Mouse (Mus musculus) splenic B cell, adult 2 months (primary cell): Measurements from ENCODE around the gene Ccn5.

Experiments used
- DNase-seq: peaks from one replicate; pipeline ENCODE4 v3.0.0-alpha.2; 2011; ENCODE audit warnings: low read depth, low spot score
- H3K27me3 ChIP-seq: 2 replicates; pipeline ENCODE4 v1.6.1; 2012; ENCODE audit warnings: mild to moderate bottlenecking, low read length, moderate library complexity, mixed read lengths; ENCODE audit not compliant: control insufficient read depth, poor library complexity, insufficient read depth, severe bottlenecking
- H3K36me3 ChIP-seq: 2 replicates; pipeline ENCODE4 v1.6.1; 2012; ENCODE audit warnings: mild to moderate bottlenecking, low read length, moderate library complexity, mixed read lengths; ENCODE audit not compliant: control insufficient read depth, poor library complexity, insufficient read depth, severe bottlenecking

Gene Ccn5

DNA sequence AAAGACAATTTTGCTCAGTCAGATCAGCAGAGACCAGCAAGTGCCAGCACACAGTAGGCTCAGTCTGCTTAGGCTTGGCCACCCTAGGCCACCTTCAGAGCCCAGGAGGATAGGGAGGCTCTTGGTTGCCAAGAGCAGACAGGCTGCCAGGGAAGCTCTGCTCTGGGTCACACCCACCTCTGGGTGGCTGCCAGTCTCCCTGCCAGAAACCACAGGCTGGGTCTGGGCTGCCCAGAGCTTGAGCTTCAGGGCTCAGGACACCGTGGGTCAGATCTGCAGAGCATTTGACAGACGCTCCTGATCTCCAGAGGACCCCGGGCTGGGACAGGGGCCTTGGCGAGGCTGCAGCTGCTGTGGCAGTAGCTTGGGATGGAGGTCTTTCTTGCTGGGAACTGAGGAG is at the start of gene Ccn5:
Gene Ccn5 (plus strand): TSS at position 255 of the 400 bp plus-strand sequence.
- no peaks in the 10 kb centered on the region for H3K27me3 ChIP-seq
- no peaks in the 10 kb centered on the region for H3K36me3 ChIP-seq
- DNase-seq = no peak

GRCm38 (mm10) chr2:163776661-163777060 is 44.0 kb upstream of the Ccn5 start:
- no peaks in the 10 kb centered on the region for H3K27me3 ChIP-seq

GRCm38 (mm10) chr2:163777061-163777460 is 43.6 kb upstream of the Ccn5 start:
- DNase-seq = no peak
- H3K27me3 ChIP-seq = no peaks in the 10 kb centered on the region
- H3K36me3 ChIP-seq = no peaks in the 10 kb centered on the region

More at GRCm38 (mm10) chr2:163776661-163777060, 44.0 kb upstream of the Ccn5 start:
- H3K36me3 ChIP-seq = no peaks in the 10 kb centered on the region
- no peak for DNase-seq

GRCm38 (mm10) chr2:163778896-163779295 is 41.8 kb upstream of the Ccn5 start:
- no peak for DNase-seq
- Histone ChIP-seq H3K27me3 (no peaks in the 10 kb centered on the region), H3K36me3 (no peaks in the 10 kb centered on the region)

DNA sequence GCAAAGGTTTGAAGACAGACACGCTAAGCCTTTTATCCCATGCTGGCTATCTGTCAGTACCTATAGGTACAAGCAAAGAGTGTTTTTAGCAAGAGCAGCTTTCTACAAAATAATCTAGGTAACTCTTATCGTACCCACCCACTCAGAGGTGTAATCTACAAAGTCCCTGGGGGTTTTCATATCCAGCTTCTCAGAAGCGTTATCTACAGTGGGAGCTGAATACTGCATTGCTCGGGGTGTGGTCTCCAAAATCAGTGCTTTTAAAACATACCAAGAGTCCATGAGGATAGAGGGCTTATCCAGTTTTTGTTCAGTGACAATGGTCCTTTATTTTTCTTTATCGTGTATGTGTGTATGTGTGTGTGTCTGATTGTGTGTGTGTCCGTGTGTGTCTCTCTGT is 37.3 kb upstream of the Ccn5 start:
- Histone ChIP-seq H3K36me3 (no peaks in the 10 kb centered on the region), H3K27me3 (no peaks in the 10 kb centered on the region)
- DNase-seq = no peak

- no peaks in the 10 kb centered on the region for H3K27me3 ChIP-seq
- H3K36me3 ChIP-seq = no peaks in the 10 kb centered on the region
- DNase-seq = no peak
Observed at GRCm38 (mm10) chr2:163783901-163784300, 36.8 kb upstream of the Ccn5 start.

- Histone ChIP-seq H3K36me3 (no peaks in the 10 kb centered on the region), H3K27me3 (no peaks in the 10 kb centered on the region)
- DNase-seq = no peak
Observed at GRCm38 (mm10) chr2:163787086-163787485, 33.6 kb upstream of the Ccn5 start.

GRCm38 (mm10) chr2:163787709-163788108 is 33.0 kb upstream of the Ccn5 start:
- Histone ChIP-seq H3K27me3 (no peaks in the 10 kb centered on the region), H3K36me3 (no peaks in the 10 kb centered on the region)
- peak; percentile 83 for DNase-seq

DNA sequence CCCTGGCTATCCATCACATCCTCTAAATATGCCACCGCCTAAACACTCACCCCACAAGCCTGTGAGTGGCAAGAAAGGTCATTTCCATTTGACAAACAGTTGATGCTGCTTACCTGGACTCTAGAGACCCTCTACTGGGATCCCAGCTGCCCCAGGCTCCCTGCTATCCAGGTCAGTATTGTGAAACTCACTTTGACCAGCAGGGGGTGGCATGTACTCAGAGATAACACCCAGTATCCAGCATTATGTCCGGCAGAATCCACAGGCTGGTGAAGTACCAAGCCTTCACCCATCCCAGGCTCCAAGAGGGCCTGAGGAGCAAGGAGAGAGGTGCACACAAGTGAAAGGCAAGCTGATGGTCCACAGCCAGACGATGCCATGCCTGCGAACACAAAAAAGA is 32.2 kb upstream of the Ccn5 start:
- no peaks in the 10 kb centered on the region for H3K27me3 ChIP-seq
- DNase-seq = peak; percentile 57
- no peaks in the 10 kb centered on the region for H3K36me3 ChIP-seq

DNA sequence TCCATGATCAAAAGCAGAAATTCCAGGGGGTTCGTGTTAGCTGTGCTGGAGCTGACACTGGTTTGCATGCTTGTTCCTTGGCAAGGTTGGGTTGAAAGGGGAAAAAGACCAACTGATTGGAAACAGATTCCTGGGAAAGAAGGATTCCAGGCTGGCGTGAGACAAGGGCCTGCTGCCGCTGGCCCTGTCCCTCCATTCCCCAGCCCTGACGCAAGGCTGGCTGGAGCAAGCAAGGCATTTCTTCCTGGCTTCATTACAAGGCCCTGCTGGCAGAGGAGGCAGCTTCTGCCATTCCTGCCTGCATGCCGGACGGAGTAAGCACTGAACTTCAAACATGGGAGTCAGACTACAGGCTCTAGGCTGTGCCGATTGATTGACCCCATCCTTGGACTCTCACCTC is 22.2 kb upstream of the Ccn5 start:
- no peaks in the 10 kb centered on the region for H3K36me3 ChIP-seq
- H3K27me3 ChIP-seq = no peaks in the 10 kb centered on the region
- DNase-seq = no peak

- no peak for DNase-seq
- no peaks in the 10 kb centered on the region for H3K36me3 ChIP-seq
- no peaks in the 10 kb centered on the region for H3K27me3 ChIP-seq
Observed at GRCm38 (mm10) chr2:163800832-163801231, 19.8 kb upstream of the Ccn5 start.

DNA sequence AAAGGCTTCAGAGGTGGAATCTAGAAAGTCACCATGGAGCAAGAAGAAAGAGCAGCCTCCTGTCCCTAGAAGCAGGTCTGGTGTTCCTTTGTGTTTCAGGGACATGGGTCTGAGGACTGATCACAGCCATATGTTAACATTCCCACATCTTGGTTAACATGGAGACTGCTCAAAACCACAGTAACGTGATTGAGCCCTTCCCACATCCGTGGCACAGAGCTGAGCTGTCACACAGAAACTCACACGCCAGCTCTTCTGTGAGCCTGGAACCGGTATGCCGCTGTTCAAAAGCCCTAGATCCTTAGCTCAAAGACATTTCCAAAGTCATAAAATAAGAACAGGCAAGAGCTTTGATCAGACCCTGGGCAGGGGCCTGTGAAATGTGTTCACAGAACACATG is 19.3 kb upstream of the Ccn5 start:
- DNase-seq = no peak
- no peaks in the 10 kb centered on the region for H3K36me3 ChIP-seq
- H3K27me3 ChIP-seq = no peaks in the 10 kb centered on the region

GRCm38 (mm10) chr2:163803838-163804237 is 16.8 kb upstream of the Ccn5 start:
- DNase-seq = no peak
- no peaks in the 10 kb centered on the region for H3K27me3 ChIP-seq
- no peaks in the 10 kb centered on the region for H3K36me3 ChIP-seq

- DNase-seq = no peak
- H3K27me3 ChIP-seq = no peaks in the 10 kb centered on the region
Observed at GRCm38 (mm10) chr2:163809166-163809565, 11.5 kb upstream of the Ccn5 start.

GRCm38 (mm10) chr2:163809704-163810103 is 11.0 kb upstream of the Ccn5 start:
- H3K36me3 ChIP-seq = no peaks in the 10 kb centered on the region
- DNase-seq = no peak
- H3K27me3 ChIP-seq = no peaks in the 10 kb centered on the region

More at GRCm38 (mm10) chr2:163809166-163809565, 11.5 kb upstream of the Ccn5 start:
- no peaks in the 10 kb centered on the region for H3K36me3 ChIP-seq

GRCm38 (mm10) chr2:163813077-163813476 is 7.6 kb upstream of the Ccn5 start:
- DNase-seq = no peak
- Histone ChIP-seq H3K36me3 (no peaks in the 10 kb centered on the region), H3K27me3 (no peaks in the 10 kb centered on the region)
